Mouse (Mus musculus) urinary bladder, postnatal 36 days (tissue): ENCODE measurements around the gene Olfr1361.
A peak's percentile ranks its signal among the peaks of the same experiment; 100 is the strongest.

ENCODE experiments used
- DNase-seq, 2 experiments: peaks; one replicate each; pipeline ENCODE4 v3.0.0; 2022; ENCODE audit warnings: low spot score in 2 of 2, mixed read lengths in 1 of 2

Olfr1361 gene

GRCm38 (mm10) chr13:21663286-21663685, at the start of gene Olfr1361:
TSS of gene Olfr1361 (minus strand) at chr13:21663386.
- no peak for DNase-seq

- no peak for DNase-seq
Measured at GRCm38 (mm10) chr13:21711698-21712097, 48.5 kb upstream of the Olfr1361 start.

- peak; percentile 71 to 75 for DNase-seq
Measured at GRCm38 (mm10) chr13:21710821-21711525, 47.8 kb upstream of the Olfr1361 start.

- peak; percentile 82 to 88 for DNase-seq
Measured at GRCm38 (mm10) chr13:21710031-21710711, 47.0 kb upstream of the Olfr1361 start.

- DNase-seq, result no peak
Measured at GRCm38 (mm10) chr13:21706669-21707068, 43.5 kb upstream of the Olfr1361 start.

- no peak for DNase-seq
Measured at GRCm38 (mm10) chr13:21697811-21698210, 34.6 kb upstream of the Olfr1361 start, which contains the start of gene Olfr1359. TSS of gene Olfr1359 (plus strand) at chr13:21698111.

- no peak for DNase-seq
Measured at GRCm38 (mm10) chr13:21677305-21677704, 14.1 kb upstream of the Olfr1361 start, which contains the start of gene Olfr1360. TSS of gene Olfr1360 (minus strand) at chr13:21677405.

- no peak for DNase-seq
Measured at GRCm38 (mm10) chr13:21642418-21642817, 20.8 kb downstream of the Olfr1361 start, which contains the start of gene Olfr11. TSS of gene Olfr11 (minus strand) at chr13:21642518.

- no peak for DNase-seq
Measured at GRCm38 (mm10) chr13:21613922-21614321, 49.3 kb downstream of the Olfr1361 start, which contains the start of gene Olfr1362. TSS of gene Olfr1362 (minus strand) at chr13:21614022.
